Mouse (Mus musculus): ENCODE measurements around the gene Id3. TPM values are rescaled to one million over a fixed set of nuclear protein-coding genes. Genes with fewer than 3 reads are reported as not detected.
"Not testable (repeated sequence)": the region's sequence is repeated elsewhere in the genome, so short reads cannot be mapped to it uniquely, and the experiment has no call there.

The Id3 gene
- total RNA-seq (2021): 10 to 100 TPM; 77.9 to 91.6 TPM
- long read RNA-seq, experiment 1, transcript Id3-201 (3 exons, 1,278 nt): major isoform, 108 of 114 reads
- long read RNA-seq, experiment 1, partial matches to known transcripts: 0 of 114 reads
- long read RNA-seq, experiment 1, other reads (novel, unspliced or antisense): 3 of 114 reads
- long read RNA-seq, experiment 2, transcript Id3-201 (3 exons, 1,278 nt): major isoform, 130 of 149 reads
- long read RNA-seq, experiment 2, partial matches to known transcripts: 1 of 149 reads
- long read RNA-seq, experiment 2, other reads (novel, unspliced or antisense): 14 of 149 reads

GRCm38 (mm10) chr4:136143193-136143976 is at the start of gene Id3:
TSS of gene Id3 (plus strand) at chr4:136143497.
- peak; percentile 80 to 88 for DNase-seq (ENCODE audit: low spot score in 2 of 2)

GRCm38 (mm10) chr4:136094519-136095219 is 48.6 kb upstream of the Id3 start:
- peak; percentile 40 to 74 for DNase-seq (ENCODE audit: low spot score in 2 of 2)

- DNase-seq (ENCODE audit: low spot score in 2 of 2): no peak
Measured at GRCm38 (mm10) chr4:136095490-136096105, 47.7 kb upstream of the Id3 start.

- DNase-seq (ENCODE audit: low spot score in 2 of 2): no peak
Measured at GRCm38 (mm10) chr4:136096446-136097113, 46.7 kb upstream of the Id3 start.

GRCm38 (mm10) chr4:136098446-136098845 is 44.9 kb upstream of the Id3 start:
- DNase-seq (ENCODE audit: low spot score in 2 of 2): no peak

- DNase-seq (ENCODE audit: low spot score in 2 of 2): no peak
Measured at GRCm38 (mm10) chr4:136100396-136101070, 42.8 kb upstream of the Id3 start.

GRCm38 (mm10) chr4:136101753-136102152 is 41.5 kb upstream of the Id3 start:
- DNase-seq (ENCODE audit: low spot score in 2 of 2): not testable (repeated sequence)

GRCm38 (mm10) chr4:136104590-136105337 is 38.5 kb upstream of the Id3 start:
- DNase-seq (ENCODE audit: low spot score in 2 of 2): peak; percentile 41 to 46

GRCm38 (mm10) chr4:136106880-136107301 is 36.4 kb upstream of the Id3 start:
- no peak for DNase-seq (ENCODE audit: low spot score in 2 of 2)

- DNase-seq (ENCODE audit: low spot score in 2 of 2): no peak
Measured at GRCm38 (mm10) chr4:136109153-136109552, 34.1 kb upstream of the Id3 start.

GRCm38 (mm10) chr4:136109941-136110900 is 33.1 kb upstream of the Id3 start:
- DNase-seq (ENCODE audit: low spot score in 2 of 2): no peak

- DNase-seq (ENCODE audit: low spot score in 2 of 2): no peak
Measured at GRCm38 (mm10) chr4:136112344-136112743, 31.0 kb upstream of the Id3 start.

GRCm38 (mm10) chr4:136114747-136115146 is 28.6 kb upstream of the Id3 start:
- no peak for DNase-seq (ENCODE audit: low spot score in 2 of 2)

GRCm38 (mm10) chr4:136117022-136117421 is 26.3 kb upstream of the Id3 start:
- no peak for DNase-seq (ENCODE audit: low spot score in 2 of 2)

- no peak for DNase-seq (ENCODE audit: low spot score in 2 of 2)
Measured at GRCm38 (mm10) chr4:136120041-136120440, 23.3 kb upstream of the Id3 start.

GRCm38 (mm10) chr4:136121158-136121557 is 22.1 kb upstream of the Id3 start:
- DNase-seq (ENCODE audit: low spot score in 2 of 2): no peak

GRCm38 (mm10) chr4:136121844-136122468 is 21.3 kb upstream of the Id3 start:
- no peak for DNase-seq (ENCODE audit: low spot score in 2 of 2)
